Mouse (Mus musculus): ENCODE data around the gene Cib2.

DNA sequence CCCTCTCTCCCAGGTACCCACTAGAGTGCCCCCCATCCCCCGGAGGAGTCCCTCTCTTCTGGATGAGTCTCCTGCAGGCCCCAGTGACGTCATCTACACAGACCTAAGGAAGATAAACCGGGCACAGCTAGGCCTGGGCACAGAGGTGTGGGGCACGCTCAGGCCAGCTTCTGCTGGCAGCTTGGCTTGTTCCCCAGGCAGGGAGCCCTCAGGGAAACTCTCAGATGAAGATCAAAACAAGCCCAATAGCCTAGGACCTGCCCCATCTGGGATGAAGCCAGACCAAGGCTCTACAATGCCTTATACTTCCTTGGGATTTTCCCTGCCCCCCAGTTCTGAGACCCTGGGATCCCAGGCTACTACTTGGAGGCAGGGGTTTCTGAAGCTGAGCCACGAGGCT, 19.2 kb downstream of the Cib2 start:
- TF ChIP-seq CTCF (IDR thresholded peaks at IDR 0.05; ENCODE audit: extremely low read depth, insufficient read depth, insufficient read length, insufficient replicate concordance) (no peak), POLR2A (IDR thresholded peaks at IDR 0.05; ENCODE audit: low read depth, low read length) (no peak)

All from spleen, adult 2 months (tissue).